Mouse (Mus musculus): Measurements from ENCODE around the gene Tradd.
A peak's percentile ranks its signal among the peaks of the same experiment; 100 is the strongest.
"Not testable (repeated sequence)": the region's sequence is repeated elsewhere in the genome, so short reads cannot be mapped to it uniquely, and the experiment has no call there.

The Tradd gene

DNA sequence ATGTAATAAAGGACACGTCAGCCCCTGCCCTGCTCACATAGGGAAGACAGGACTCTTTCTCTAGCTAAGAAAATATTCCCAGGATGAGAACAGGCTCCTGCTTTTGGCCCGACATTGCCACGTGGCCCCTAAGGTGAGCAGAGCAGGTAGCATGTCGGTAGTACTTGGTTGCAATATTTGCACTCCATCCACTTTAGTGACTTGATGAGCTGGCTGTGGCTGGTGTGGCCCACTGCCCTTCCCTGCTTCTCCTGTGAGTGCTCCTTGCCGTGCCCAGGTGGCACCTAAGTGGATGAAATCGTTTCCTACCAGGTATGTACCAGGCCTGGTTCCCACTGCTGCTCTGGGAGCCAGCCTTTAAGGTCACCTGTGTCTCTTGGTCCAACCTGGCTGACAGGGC, 12.5 kb downstream of the Tradd start:
- no peak for DNase-seq (ENCODE audit: extremely low spot score, low spot score)

DNA sequence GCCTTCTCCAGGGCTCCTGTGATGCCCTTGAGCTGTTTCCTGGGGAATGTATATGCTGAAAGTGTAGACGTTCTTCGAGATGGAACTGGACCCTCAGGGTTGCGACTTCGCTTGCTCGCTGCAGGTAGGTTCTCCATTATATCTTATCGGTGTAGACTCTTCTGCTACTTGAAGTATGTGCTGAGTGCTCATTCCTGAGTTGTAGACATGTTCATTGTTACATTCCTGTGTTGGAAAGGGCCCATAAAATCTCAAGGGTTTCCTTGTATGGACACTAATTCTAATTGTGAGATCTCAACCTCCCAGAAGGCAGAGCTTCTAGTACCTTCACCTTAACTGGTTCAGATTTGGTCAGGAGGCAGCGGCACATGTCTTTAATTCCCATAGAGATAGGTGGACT, 23.4 kb downstream of the Tradd start:
- no peak for DNase-seq (ENCODE audit: extremely low spot score, low spot score)

DNA sequence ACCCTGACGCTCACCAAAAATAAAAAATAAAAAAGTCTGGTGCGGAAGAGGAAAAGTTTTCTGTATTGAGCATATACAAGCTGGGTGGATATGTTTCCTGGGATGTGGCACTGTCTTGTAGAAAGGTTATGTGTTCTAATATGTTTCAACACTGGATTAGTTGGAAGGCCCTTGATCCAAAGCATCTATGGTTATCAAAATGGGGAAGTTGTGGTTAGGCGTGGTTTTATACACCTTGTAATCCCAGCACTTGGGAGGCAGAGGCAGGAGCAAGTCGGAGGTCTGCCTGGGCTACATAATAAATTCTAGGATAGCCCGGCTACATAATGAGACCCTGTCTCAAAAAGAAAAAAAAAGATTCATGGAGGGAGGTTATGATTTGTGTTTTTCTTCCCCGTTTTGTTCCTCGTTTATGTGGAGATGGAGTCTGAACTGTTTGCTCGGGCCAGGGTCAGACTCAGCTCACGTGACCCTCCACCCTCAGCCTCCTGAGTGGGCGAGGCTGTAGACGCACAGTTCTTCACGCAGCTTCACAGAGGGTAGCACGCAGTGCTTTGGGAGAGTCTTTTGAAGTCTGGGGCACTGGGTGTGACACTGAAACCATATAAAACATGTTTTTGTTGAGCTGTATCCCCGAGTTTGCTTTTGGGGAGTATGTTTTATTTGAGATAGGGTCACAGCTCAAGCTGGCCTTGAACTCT, 26.8 kb downstream of the Tradd start:
- DNase-seq (ENCODE audit: extremely low spot score, low spot score) = no peak

DNA sequence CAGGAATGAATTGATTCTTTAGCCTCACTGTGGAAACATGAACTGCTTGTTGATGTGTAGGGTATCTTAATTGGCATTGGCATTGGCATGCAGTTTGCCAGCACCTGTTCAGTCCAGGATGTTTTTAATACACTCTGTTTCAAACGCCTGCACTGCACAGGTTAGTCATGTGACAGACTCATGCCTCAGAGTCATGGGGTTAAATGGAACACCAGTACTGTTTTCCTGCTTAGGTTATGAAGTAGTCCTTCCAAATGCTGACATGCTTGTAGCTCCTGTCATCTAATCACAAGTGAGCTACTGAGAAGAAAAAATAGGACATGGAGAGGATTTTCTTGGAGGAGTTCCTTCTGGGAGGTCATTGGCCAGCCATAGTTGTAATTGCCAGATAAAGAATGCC, 29.2 kb downstream of the Tradd start:
- no peak for DNase-seq (ENCODE audit: extremely low spot score, low spot score)

DNA sequence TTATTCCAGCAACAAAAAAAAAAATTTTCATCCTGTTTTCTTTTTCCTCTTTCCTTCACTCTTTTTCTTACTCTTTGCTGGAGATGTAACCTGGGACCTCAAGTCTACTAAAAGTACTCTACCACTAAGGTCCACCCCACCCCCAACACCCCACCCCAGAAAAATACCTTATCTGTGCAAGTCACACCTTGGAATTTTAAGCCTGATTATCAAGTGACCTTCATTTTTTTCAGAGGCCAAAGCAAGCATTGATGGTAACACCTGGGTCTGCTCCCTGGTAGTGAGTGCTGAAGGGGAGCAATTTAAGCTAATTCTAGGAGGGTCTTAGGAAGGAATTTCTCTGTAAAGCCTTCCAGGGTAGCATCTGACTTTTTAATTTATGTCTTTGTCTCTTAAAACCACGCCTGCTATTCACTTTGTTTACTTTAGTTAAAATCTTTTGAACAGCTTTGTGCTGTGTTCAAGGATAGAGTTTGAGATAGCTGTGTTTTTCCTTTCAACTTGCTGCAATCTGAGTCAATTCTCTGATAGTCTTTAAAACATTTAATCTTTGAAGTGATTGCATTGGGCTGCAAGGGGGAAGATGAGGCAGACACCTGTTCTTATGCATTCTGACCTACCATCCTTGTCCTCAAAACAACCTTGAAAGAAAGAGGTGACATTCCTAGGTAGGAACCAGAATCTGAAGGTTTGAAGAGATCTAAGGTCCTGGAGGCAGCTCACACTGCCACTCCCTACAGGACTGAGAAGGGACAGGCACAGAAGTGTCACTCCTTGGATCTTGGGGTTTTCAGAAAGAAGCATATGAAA, 31.1 kb downstream of the Tradd start:
- DNase-seq (ENCODE audit: extremely low spot score, low spot score) = no peak

DNA sequence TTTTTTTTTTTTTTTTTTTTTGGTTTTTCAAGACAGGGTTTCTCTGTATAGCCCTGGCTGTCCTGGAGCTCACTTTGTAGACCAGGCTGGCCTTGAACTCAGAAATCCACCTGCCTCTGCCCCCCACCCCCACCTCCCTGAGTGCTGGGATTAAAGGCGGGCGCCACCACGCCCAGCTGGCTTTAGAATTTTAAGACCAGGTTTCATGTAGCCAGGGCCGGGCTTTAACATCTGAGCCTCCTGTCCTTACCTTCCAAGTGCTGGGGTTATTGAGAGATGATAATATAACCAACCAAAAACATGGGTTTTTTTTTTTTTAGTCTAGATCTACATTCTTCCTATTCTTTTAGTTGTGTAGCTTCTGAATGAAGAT, 32.1 kb downstream of the Tradd start:
- DNase-seq (ENCODE audit: extremely low spot score, low spot score) = not testable (repeated sequence)

DNA sequence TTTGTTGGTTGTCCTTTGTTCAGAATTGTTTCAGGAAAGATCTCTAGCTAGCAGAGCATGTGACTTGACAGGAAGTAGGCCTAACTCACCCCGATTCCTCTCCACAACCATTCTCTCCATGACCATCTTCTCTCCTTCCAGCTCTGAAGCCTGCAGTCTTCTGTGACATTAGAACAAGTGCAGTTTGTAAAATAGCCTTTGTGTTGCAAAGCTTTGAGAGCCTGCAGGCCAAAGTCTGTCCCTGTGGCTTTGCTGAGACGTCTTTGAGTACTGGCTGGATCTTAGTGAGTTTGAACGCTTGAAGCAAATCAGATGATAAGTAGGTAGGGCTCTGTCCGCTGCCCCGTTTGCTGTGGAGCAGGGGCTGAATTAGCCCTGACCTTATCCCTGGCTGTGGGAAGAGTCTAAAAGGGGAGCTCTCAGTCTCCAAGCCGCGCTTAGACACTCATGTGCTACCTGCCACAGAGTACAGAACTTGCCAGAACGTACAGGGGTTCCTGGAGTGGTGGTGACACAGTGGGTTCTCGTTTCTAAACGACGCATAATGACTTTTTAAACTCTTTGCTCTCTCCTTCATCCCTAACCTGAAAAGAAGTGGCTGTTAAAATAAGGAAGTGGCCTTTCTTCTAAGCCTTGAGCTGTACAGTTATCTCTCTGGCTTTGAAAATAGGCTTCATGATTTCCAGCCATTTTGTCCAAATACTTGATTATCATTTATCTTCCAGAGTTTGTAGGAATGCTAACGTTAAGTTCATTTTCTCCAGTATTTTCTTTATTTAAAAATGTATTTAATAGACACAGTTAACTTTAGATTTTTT, 32.7 kb downstream of the Tradd start:
- DNase-seq (ENCODE audit: extremely low spot score, low spot score) = no peak

DNA sequence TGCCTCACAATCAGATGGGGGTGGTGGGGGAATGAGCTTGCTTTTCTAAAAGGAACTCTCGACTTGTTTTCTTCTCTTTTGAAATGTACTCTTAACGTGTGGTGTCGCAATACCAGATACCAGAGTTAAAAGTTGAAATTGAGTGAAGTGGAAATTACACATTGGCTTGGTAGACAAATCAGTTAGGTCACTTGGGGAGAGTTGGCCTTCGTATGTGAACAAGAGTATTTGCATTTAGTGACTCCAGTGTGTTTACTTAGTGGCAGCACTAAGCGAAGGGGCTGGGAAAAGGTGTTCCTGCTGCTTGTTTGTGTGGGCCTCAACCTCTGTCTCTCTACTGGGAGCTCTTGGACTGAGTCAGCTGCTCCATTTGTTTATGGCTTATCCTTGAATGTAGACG, 38.5 kb downstream of the Tradd start:
- DNase-seq (ENCODE audit: extremely low spot score, low spot score) = no peak

DNA sequence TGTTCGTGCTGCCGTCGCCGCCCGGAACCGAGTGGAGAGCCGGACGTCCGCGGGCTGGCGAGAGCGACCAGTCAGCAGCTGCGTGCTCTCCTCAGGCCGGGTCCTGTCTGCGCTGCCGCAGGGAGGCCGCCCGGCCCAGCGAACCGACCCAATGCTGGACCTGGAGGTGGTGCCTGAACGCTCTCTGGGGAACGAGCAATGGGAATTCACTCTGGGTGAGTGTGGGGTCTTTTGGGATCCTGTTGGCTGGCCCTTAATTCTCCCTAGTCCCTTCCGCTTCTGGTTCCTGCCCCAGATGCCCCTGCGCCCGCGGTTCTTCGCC, 39.2 kb downstream of the Tradd start:
- no peak for DNase-seq (ENCODE audit: extremely low spot score, low spot score)

DNA sequence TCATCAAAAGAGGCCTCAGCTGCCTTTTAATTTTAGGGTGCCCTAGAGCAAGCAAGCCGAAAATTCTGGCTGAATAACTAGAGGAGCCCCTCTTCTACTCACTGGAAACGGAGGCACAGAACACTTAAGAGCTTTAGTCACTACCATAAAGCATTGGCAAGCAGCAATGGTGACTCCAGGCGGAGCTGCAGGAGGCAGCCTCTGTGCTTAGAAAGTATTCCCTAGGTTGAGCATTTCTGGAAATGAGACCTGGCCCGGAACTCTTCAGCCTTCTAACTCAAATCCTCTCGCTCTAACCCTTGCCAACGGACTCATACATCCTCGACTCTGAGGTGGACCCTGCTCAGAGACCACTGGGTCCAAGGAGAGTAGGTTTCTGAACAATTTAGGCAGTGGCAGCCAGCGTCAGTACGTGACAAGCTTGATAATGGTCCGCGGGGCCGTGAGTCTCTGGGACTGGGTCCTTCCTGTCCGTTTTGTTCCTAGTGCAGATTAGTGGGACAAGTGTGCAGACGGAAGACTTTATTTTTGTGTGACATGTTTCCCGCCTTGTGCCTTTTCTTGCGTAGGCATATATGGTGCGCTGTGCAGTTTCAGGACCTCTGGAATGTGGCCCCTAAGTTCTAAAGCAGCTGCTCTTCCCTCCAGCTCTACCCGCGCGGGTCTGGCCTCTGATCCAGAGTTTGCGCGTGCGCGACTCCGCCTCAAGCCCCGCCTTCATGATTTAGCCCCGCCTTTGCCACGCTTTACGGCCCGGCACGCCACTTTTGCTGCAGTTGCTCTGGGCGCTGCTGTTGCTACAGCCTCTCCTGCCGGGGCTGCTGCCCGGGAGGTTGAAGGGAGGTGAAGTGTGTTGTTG, 39.8 kb downstream of the Tradd start, which contains the start of gene D230025D16Rik:
D230025D16Rik (plus strand) TSS at position 733 of the 859 bp plus-strand sequence.
- peak; percentile 98 for DNase-seq (ENCODE audit: extremely low spot score, low spot score)

DNA sequence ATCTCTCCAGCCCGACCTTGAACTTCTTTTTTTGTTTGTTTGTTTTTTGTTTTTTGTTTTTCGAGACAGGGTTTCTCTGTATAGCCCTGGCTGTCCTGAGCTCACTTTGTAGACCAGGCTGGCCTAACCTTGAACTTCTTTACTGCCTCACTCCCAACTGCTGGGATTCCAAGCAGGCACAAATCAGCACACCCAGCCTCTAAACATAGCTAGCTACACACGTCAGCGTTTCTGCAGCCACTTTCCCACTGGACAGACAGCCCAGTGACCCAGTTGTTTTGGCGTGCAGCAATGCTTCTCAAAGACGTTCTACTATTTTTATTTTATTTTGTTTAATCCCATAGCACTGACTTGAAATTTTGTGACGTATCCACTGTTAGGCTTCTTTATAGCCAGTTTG, 40.6 kb downstream of the Tradd start:
- DNase-seq (ENCODE audit: extremely low spot score, low spot score) = no peak

DNA sequence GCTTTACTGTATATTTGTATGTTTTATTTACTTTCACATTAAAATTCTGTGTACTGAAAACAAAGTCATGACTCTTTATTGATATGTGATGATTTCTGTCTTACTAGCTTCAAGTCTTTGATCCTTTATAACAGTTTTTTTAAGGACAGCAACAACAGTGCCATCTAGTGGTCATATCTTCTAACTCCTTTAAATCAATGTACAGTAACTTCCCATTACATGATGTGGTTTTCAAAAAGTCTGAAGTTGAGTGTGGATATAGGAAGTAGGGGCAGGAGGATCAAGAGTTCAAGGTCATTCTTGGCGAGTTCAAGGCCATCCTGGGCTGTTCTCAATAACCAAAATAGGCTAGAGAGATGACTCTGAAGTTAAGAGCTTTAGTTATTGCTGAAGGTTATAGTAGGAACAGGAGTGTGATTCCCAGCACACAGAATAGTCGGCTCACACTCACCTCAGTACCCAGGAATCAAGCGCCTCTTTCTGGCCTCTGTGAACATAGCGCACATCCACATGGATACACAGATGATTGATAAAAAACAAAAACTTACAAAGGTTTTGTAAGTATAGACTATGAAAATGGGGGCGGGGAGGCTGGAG, 46.4 kb downstream of the Tradd start:
- DNase-seq (ENCODE audit: extremely low spot score, low spot score) = no peak

DNA sequence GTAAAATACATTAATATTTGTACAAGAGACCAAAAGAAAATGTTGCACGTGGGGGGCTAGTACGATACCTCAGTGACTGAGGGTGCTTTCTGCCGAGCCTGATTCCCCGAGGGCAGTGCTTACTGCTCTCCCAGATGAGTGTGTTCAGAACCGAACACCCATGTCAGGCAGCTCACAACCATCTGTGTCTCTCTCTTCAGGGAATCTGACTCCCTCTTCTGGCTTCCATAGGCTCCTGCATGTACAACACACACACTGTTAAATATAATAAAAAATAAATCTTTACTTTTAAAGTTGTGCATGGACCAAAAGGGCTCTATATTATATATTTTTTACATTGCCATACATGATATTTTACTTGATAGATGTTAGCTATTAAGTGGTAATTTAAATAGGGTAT, 50.3 kb downstream of the Tradd start:
- no peak for DNase-seq (ENCODE audit: extremely low spot score, low spot score)

DNA sequence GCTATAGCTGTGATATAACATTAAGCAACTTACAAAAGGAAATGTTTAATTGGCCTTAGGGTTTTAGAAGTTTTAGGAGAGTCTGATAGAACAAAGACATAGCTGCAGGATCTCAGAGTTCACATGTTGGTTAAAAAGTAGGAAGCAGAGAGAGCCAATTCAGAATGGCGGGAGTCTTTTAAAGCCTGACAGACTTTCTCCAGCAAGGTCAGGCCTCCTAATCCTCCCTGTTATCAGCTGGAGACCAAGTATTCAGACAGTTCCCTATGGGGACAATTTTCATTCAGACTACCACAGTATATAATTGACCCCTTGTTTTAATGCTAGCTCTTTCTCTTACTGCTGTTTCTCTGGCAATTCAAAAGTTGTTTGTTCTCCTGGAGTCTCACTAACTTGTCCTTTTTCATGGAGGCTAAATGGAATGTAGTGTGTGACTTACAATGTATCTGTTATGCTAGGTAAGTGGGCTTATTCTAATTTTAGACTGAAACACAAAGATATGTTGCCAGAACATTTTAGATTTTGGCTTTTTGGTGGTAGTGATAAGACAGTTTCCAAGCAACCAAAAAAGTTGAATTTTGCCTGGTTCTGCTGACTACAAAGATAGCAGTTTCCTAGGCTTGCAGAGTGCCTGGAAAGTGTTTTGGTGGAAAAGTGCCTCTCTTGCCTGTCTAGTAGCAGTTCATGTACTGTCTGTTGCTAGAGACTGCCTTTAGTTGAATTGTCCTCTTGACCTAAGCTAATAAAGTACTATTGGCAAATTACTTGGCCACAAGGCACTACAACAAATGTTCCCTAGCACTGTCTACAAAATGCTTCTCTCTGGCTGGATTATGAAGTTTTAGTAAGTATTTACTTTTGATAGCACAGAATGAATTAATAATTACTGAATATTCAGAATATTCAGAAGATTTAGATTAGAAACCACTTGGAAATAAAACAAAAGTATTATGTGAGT, 55.0 kb downstream of the Tradd start:
- no peak for DNase-seq (ENCODE audit: extremely low spot score, low spot score)

All from neural tube, embryonic 10.5 days (tissue).